Mouse (Mus musculus) right cerebral cortex, adult 2 months (tissue): ENCODE data around the gene Itga6.
"Not testable (repeated sequence)": the region's sequence is repeated elsewhere in the genome, so short reads cannot be mapped to it uniquely, and the experiment has no call there.

Experiments
- DNase-seq, 2 experiments: peaks; one replicate each; pipeline ENCODE4 v3.0.0; 2021 to 2022; ENCODE audit warnings: low spot score in 2 of 2

Gene Itga6

GRCm38 (mm10) chr2:71891536-71891935 lies 146.1 kb downstream of the Itga6 start:
- no peak for DNase-seq

- no peak for DNase-seq
Observed at GRCm38 (mm10) chr2:71892741-71893349, 147.4 kb downstream of the Itga6 start.

GRCm38 (mm10) chr2:71895596-71896286 lies 150.3 kb downstream of the Itga6 start:
- DNase-seq: no peak

GRCm38 (mm10) chr2:71897420-71897819 lies 152.0 kb downstream of the Itga6 start:
- no peak for DNase-seq

- peak; percentile 61 to 68 for DNase-seq
Observed at GRCm38 (mm10) chr2:71898335-71898856, 153.0 kb downstream of the Itga6 start.

- no peak for DNase-seq
Observed at GRCm38 (mm10) chr2:71899886-71900285, 154.5 kb downstream of the Itga6 start.

- no peak for DNase-seq
Observed at GRCm38 (mm10) chr2:71905154-71905553, 159.7 kb downstream of the Itga6 start.

- DNase-seq: not testable (repeated sequence)
Observed at GRCm38 (mm10) chr2:71906356-71906755, 160.9 kb downstream of the Itga6 start.
